Mouse (Mus musculus) R1 (cell line): ENCODE measurements at regions not wholly inside any gene's neighbourhood (a gene's known extent, or its start where the extent isn't known, plus 50 kb on each side); places are given as distances from the start of the nearest gene placed in this dataset.

Experiments used
- DNase-seq: peaks from one replicate; pipeline ENCODE4 v3.0.0-alpha.2; 2018; ENCODE audit warnings: low read depth, low spot score

DNA sequence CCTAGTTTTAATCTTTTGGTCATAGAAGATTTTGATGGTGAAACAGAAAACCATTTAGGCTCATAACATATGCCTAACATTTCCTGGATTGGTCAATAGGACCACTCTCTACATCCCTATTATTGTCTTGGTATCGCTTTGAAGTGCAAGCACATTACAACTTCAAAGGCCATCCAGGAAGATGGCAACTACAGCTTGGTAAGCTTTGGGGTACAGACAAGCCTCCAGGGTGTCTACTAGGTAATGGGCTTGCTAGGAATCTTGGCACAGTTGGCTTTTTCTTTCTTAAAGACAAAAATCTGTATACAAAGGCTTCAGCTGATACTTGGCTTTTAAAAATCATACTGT, 90.8 kb downstream of the Brms1l start:
- no peak for DNase-seq

DNA sequence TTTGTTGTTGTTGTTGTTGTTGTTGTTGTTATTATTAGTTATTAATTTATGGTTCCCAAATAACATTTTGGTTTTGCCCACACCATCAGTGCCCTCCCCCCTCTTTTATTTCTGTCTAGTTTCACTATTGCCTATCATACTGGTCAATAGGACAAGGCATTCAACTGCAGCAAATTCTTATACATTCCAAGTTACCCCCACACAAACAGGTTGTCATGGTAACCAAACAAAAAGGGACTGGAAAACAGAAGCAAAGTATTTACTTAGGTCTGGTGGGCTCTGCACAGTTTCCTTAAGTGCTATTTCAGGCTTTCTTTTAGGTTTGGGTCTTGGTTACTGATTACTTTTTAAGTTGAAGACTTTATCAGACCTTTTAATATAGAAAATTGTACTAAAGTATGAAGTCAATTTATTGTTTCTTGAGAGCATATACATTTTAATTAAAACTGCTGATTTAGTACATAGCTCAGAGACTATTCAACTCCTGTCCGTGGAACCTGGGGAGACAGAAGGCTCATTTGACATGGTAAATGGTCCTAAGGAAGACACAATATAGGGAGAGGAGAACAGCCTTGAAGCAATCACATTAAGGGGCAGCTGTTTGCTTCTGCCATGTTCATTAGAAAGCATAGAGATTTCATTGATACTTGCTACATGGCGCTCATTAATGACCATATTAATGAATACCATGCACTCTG, 90.3 kb downstream of the Brms1l start:
- peak; percentile 20 for DNase-seq
